In the genomic region with DNA sequence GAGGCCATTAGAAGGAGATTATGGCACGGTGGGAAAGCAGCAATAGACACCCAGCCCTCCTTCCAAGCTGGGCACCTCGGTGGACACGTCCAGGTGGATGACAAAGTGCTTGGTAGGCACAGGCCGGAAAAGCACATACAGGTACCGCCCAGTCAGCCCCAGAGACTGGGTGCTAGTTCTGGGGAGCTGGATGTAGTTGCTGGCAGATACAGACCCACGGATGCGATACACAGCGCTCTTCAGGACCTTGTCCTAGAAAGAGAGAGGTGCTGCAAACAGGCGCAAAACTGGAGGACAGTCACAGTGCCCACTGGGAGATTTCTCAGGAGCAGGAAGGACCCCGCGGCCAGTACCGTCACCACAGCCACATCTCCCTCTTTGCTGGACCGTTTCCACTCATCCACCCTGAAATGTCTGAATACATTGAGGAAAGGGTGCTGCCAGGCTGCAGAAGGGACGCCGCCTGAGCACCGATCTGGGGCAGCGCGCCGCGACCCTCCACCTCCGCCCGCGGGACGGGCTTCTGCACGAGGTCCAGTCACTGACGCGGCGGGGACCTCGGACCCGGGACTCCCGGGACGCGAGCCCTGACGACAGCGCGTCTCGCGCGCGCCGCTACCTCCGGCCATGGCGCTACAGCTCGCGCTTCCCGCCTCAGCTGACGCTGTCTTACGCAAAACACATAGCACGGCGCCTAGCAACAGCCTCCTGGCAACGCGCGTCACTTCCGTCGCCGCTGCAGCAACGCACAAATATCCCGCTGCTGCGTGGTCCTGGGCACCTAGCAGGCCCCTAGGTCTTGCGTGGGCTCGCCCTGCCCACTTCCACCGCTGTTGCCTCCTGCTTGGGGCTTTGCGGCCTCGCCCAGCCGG, we compare ENCODE assay signal across 8 mouse cellular contexts. TPM values are rescaled to one million over a fixed set of nuclear protein-coding genes. Genes with fewer than 3 reads are reported as not detected.
DNase-seq lines count a peak whose midpoint lies in the region; ATAC-seq and TF ChIP-seq lines count a peak whose summit lies in the region.

Gene Wdr90, minus strand, starts transcription at position 670 of the 872 bp plus-strand sequence.

- H3K9ac ChIP-seq in lung, embryonic 16.5 days (ENCODE audit: low read length): peak within 1 kb of the TSS; percentile 90

- peak; percentile 65; the same call in 1 of the 2 replicates for TF ChIP-seq CTCF in thymus, adult 2 months (IDR thresholded peaks at IDR 0.05; ENCODE audit: borderline replicate concordance, control insufficient read depth, extremely low read depth, insufficient read depth, low read length, poor library complexity)

- H3K4me2 ChIP-seq in lung, embryonic 16.5 days (ENCODE audit: low read depth, low read length): peak within 1 kb of the TSS; percentile 83

- peak within 1 kb of the TSS; percentile 96 for H3K27ac ChIP-seq in hindbrain, embryonic 10.5 days
- H3K27ac ChIP-seq in lung, embryonic 16.5 days (ENCODE audit: low read length): peak within 1 kb of the TSS; percentile 84
- peak within 1 kb of the TSS; percentile 45 for H3K27ac ChIP-seq in thymus, adult 2 months (ENCODE audit: control insufficient read depth, insufficient read depth, low read length)

- TF ChIP-seq POLR2A in thymus, adult 2 months (IDR thresholded peaks at IDR 0.05; ENCODE audit: control insufficient read depth, extremely low read depth, insufficient read depth, low read length, poor library complexity): peak; percentile 78

- H3K9me3 ChIP-seq in hindbrain, embryonic 10.5 days: no peaks in the 10 kb centered on the region
- no peaks in the 10 kb centered on the region for H3K9me3 ChIP-seq in lung, embryonic 16.5 days (ENCODE audit: control insufficient read depth, low read length)

- peak within 1 kb of the TSS; percentile 82 for H3K4me3 ChIP-seq in hindbrain, embryonic 10.5 days
- peak within 1 kb of the TSS; percentile 69 for H3K4me3 ChIP-seq in lung, embryonic 16.5 days (ENCODE audit: low read length)
- H3K4me3 ChIP-seq in thymus, adult 2 months (ENCODE audit: control insufficient read depth, insufficient read depth, low read length): peak within 1 kb of the TSS; percentile 55

- peaks cover 20% of the 10 kb centered on the region for H3K36me3 ChIP-seq in hindbrain, embryonic 10.5 days
- H3K36me3 ChIP-seq in lung, embryonic 16.5 days (ENCODE audit: control insufficient read depth, insufficient read depth, low read length): 0 out of 2 replicates have a peak, but pooled peaks cover 3% of the 10 kb centered on the region
- H3K36me3 ChIP-seq in thymus, adult 2 months (ENCODE audit: control insufficient read depth, insufficient read depth, low read length): no peaks in the 10 kb centered on the region

- WGBS in hindbrain, embryonic 10.5 days: 3% methylated on average over 65 of the region's 65 CpGs
- 2% methylated on average over 65 of the region's 65 CpGs for WGBS in lung, embryonic 16.5 days
- WGBS in thymus, adult 2 months: 4% methylated on average over 65 of the region's 65 CpGs

- peak; percentile 85 for DNase-seq in Muller cell, postnatal 12 days (ENCODE audit: inconsistent ontology term)
- DNase-seq in cerebellum, adult 9-11 months: peak; percentile 92
- peak; percentile 86 to 95 for DNase-seq in frontal cortex, adult 2 months (ENCODE audit: extremely low spot score in 1 of 2, low spot score in 1 of 2)
- DNase-seq in hindbrain, embryonic 10.5 days (ENCODE audit: low spot score): peak; percentile 93
- peak; percentile 95 for DNase-seq in layer of hippocampus, adult 9-11 months
- DNase-seq in ovary, adult 18-20 months (ENCODE audit: low spot score): peak; percentile 88
- peak; percentile 90 for DNase-seq in thymus, adult 2 months

- no peaks in the 10 kb centered on the region for H3K27me3 ChIP-seq in hindbrain, embryonic 10.5 days (ENCODE audit: insufficient read depth, poor library complexity, severe bottlenecking)
- no peaks in the 10 kb centered on the region for H3K27me3 ChIP-seq in lung, embryonic 16.5 days (ENCODE audit: control insufficient read depth, insufficient read depth, low read depth, low read length)
- H3K27me3 ChIP-seq in thymus, adult 2 months (ENCODE audit: control insufficient read depth, insufficient read depth, low read length): no peaks in the 10 kb centered on the region

- H3K4me1 ChIP-seq in hindbrain, embryonic 10.5 days (replicated peaks): peaks cover 34% of the 10 kb centered on the region
- peaks cover 12% of the 10 kb centered on the region for H3K4me1 ChIP-seq in lung, embryonic 16.5 days (replicated peaks; ENCODE audit: control insufficient read depth, insufficient read depth, low read length)
- peaks cover 15% of the 10 kb centered on the region for H3K4me1 ChIP-seq in thymus, adult 2 months (replicated peaks; ENCODE audit: control insufficient read depth, insufficient read depth, low read length)

- peak; percentile 96 for ATAC-seq in lung, embryonic 16.5 days (ENCODE audit: low read depth)

RNA-seq across cellular contexts. Expression of gene Wdr90, which starts in this region (rescaled TPM):
- 33.6 and 39.7 TPM in 2 replicates for polyA plus RNA-seq in frontal cortex, adult 2 months (2012; rRNA removed)
- 46.0 and 54.4 TPM in 2 replicates for polyA plus RNA-seq in hindbrain, embryonic 10.5 days (2016; fragmentation: Nextera tagmentation; extraction: Ambion mirVana)
- polyA plus RNA-seq in lung, embryonic 16.5 days (2015; fragmentation: Nextera tagmentation; extraction: Ambion mirVana): 32.6 and 33.4 TPM in 2 replicates
- 107 and 133 TPM in 2 replicates for polyA plus RNA-seq in thymus, adult 2 months (2012; rRNA removed)

Comparison
In these comparisons a context has a peak if more than half of its experiments do, and no peak if none do; other contexts are left out.
1. Peak in every context shown above with its lines: DNase-seq, ATAC-seq, H3K4me3 ChIP-seq and H3K27ac ChIP-seq.
2. H3K27ac ChIP-seq: peak in every context shown above with its lines; median percentile 96 in hindbrain, embryonic 10.5 days; 84 in lung, embryonic 16.5 days; 45 in thymus, adult 2 months.